In genomic region chr2:164126533-164126955, GRCm38 (mm10) we compare ENCODE assay signal across 9 mouse cellular contexts. TPM values are rescaled to one million over a fixed set of nuclear protein-coding genes. Genes with fewer than 3 reads are reported as not detected.
A peak's percentile ranks its signal among the peaks of the same experiment; 100 is the strongest.
DNase-seq lines count a peak whose midpoint lies in the region; ATAC-seq and TF ChIP-seq lines count a peak whose summit lies in the region.
"Had no signal": no experiment of that assay in that cellular context is flagged by ENCODE, and none has a peak within 500 bp of the region (broad histone marks: within the 10 kb centered on the region; RNA-seq: fewer than 3 reads in every experiment).

No protein-coding gene starts in this region.

- H3K27me3 ChIP-seq in liver, embryonic 14.5 days (ENCODE audit: control insufficient read depth, insufficient read depth, low read length): no peaks in the 10 kb centered on the region
- H3K27me3 ChIP-seq in liver, embryonic 11.5 days (replicated peaks; ENCODE audit: control insufficient read depth, insufficient read depth, low read length): no peaks in the 10 kb centered on the region
- no peaks in the 10 kb centered on the region for H3K27me3 ChIP-seq in embryonic facial prominence, embryonic 15.5 days
- H3K27me3 ChIP-seq in forebrain, embryonic 16.5 days (replicated peaks; ENCODE audit: control insufficient read depth, insufficient read depth, low read length): no peaks in the 10 kb centered on the region
- H3K27me3 ChIP-seq: megakaryocyte, embryonic 14.5 days had no signal

- 80% methylated on average over 13 of the region's 13 CpGs for WGBS in liver, embryonic 14.5 days (ENCODE audit: insufficient replicate concordance)
- WGBS in liver, embryonic 11.5 days: 83% methylated on average over 13 of the region's 13 CpGs
- WGBS in embryonic facial prominence, embryonic 15.5 days: 46% methylated on average over 13 of the region's 13 CpGs
- 42% methylated on average over 13 of the region's 13 CpGs for WGBS in olfactory bulb, adult 2 months
- 80% methylated on average over 13 of the region's 13 CpGs for WGBS in forebrain, embryonic 16.5 days

- H3K9me3 ChIP-seq in liver, embryonic 14.5 days (ENCODE audit: control insufficient read depth, low read length): no peaks in the 10 kb centered on the region
- no peaks in the 10 kb centered on the region for H3K9me3 ChIP-seq in liver, embryonic 11.5 days (ENCODE audit: control insufficient read depth, low read length)
- H3K9me3 ChIP-seq in embryonic facial prominence, embryonic 15.5 days (replicated peaks): no peaks in the 10 kb centered on the region
- no peaks in the 10 kb centered on the region for H3K9me3 ChIP-seq in forebrain, embryonic 16.5 days (ENCODE audit: control insufficient read depth, low read length)
- H3K9me3 ChIP-seq: megakaryocyte, embryonic 14.5 days had no signal

- H3K4me3 ChIP-seq in liver, embryonic 14.5 days (ENCODE audit: insufficient read depth in 1 of 2, low read depth in 2 of 2, low read length in 2 of 2): no peak overlapping the region
- no peak overlapping the region for H3K4me3 ChIP-seq in liver, embryonic 11.5 days (ENCODE audit: low read depth, low read length)
- no peak overlapping the region for H3K4me3 ChIP-seq in embryonic facial prominence, embryonic 15.5 days (replicated peaks)
- H3K4me3 ChIP-seq in olfactory bulb, adult 2 months (ENCODE audit: insufficient read depth, low read depth, low read length): no peak overlapping the region
- H3K4me3 ChIP-seq in forebrain, embryonic 16.5 days (replicated peaks; ENCODE audit: low read length): no peak overlapping the region
- H3K4me3 ChIP-seq: erythroblast, embryonic 14.5 days; megakaryocyte, embryonic 14.5 days had no signal

- peak; percentile 30; the same call in 1 of the 2 replicates for TF ChIP-seq CTCF in liver, embryonic 14.5 days (IDR thresholded peaks at IDR 0.05; ENCODE audit: low read depth)
- TF ChIP-seq CTCF in olfactory bulb, adult 2 months (IDR thresholded peaks at IDR 0.05; ENCODE audit: insufficient read depth, low read depth, low read length): peak; percentile 18; the same call in 1 of the 2 replicates

- no peak for TF ChIP-seq POLR2A in olfactory bulb, adult 2 months (IDR thresholded peaks at IDR 0.05; ENCODE audit: insufficient read depth, low read depth, low read length)

- no peak overlapping the region for H3K9ac ChIP-seq in liver, embryonic 14.5 days (replicated peaks)
- no peak overlapping the region for H3K9ac ChIP-seq in liver, embryonic 11.5 days (ENCODE audit: low read depth, low read length)
- H3K9ac ChIP-seq in embryonic facial prominence, embryonic 15.5 days: no peak overlapping the region
- no peak overlapping the region for H3K9ac ChIP-seq in forebrain, embryonic 16.5 days (replicated peaks; ENCODE audit: low read depth, low read length)

- no peak overlapping the region for H3K4me2 ChIP-seq in liver, embryonic 14.5 days (ENCODE audit: low read depth)
- no peak overlapping the region for H3K4me2 ChIP-seq in liver, embryonic 11.5 days
- H3K4me2 ChIP-seq in embryonic facial prominence, embryonic 15.5 days (replicated peaks): no peak overlapping the region
- no peak overlapping the region for H3K4me2 ChIP-seq in forebrain, embryonic 16.5 days (ENCODE audit: low read length)

- H3K4me1 ChIP-seq in liver, embryonic 14.5 days (replicated peaks; ENCODE audit: control insufficient read depth in 2 of 2, insufficient read depth in 2 of 2, low read length in 1 of 2): no peaks in the 10 kb centered on the region
- H3K4me1 ChIP-seq in liver, embryonic 11.5 days (replicated peaks; ENCODE audit: control insufficient read depth, insufficient read depth, low read length): no peaks in the 10 kb centered on the region
- H3K4me1 ChIP-seq in embryonic facial prominence, embryonic 15.5 days: peaks cover 9% of the 10 kb centered on the region; the same call in 1 of the 2 replicates
- peaks cover 4% of the 10 kb centered on the region for H3K4me1 ChIP-seq in olfactory bulb, adult 2 months (ENCODE audit: control insufficient read depth, insufficient read depth, low read length)
- H3K4me1 ChIP-seq in forebrain, embryonic 16.5 days (replicated peaks; ENCODE audit: control insufficient read depth, insufficient read depth, low read length): no peaks in the 10 kb centered on the region

- H3K36me3 ChIP-seq in liver, embryonic 14.5 days (replicated peaks; ENCODE audit: control insufficient read depth, insufficient read depth, low read depth): no peaks in the 10 kb centered on the region
- peaks cover 2% of the 10 kb centered on the region; the same call in 1 of the 2 replicates for H3K36me3 ChIP-seq in liver, embryonic 11.5 days (ENCODE audit: control insufficient read depth, insufficient read depth, low read length)
- H3K36me3 ChIP-seq in embryonic facial prominence, embryonic 15.5 days: peaks cover 5% of the 10 kb centered on the region; the same call in 1 of the 2 replicates
- peaks cover 2% of the 10 kb centered on the region; the same call in 1 of the 2 replicates for H3K36me3 ChIP-seq in forebrain, embryonic 16.5 days (ENCODE audit: control insufficient read depth, insufficient read depth)

- H3K27ac ChIP-seq in liver, embryonic 14.5 days: no peak overlapping the region
- H3K27ac ChIP-seq in liver, embryonic 11.5 days (ENCODE audit: low read depth, low read length): no peak overlapping the region
- no peak overlapping the region for H3K27ac ChIP-seq in embryonic facial prominence, embryonic 15.5 days (replicated peaks)
- H3K27ac ChIP-seq in olfactory bulb, adult 2 months (ENCODE audit: insufficient read depth, low read depth, low read length): no peak overlapping the region
- no peak overlapping the region for H3K27ac ChIP-seq in forebrain, embryonic 16.5 days (ENCODE audit: low read length)

- TF ChIP-seq EP300 in liver, embryonic 14.5 days (IDR thresholded peaks at IDR 0.05; ENCODE audit: low read depth): no peak

- ATAC-seq in liver, embryonic 14.5 days (ENCODE audit: insufficient read depth): no peak
- ATAC-seq in liver, embryonic 11.5 days (replicated peaks; ENCODE audit: low FRiP score): no peak
- ATAC-seq in embryonic facial prominence, embryonic 15.5 days (ENCODE audit: insufficient number of reproducible peaks, low FRiP score, low TSS enrichment, low read depth): 0 out of 2 replicates have a peak, but pooled peaks have one; percentile 57
- no peak for ATAC-seq in forebrain, embryonic 16.5 days

- no peak for DNase-seq in liver, embryonic 14.5 days (ENCODE audit: low read depth in 3 of 3, low spot score in 3 of 3)
- no peak for DNase-seq in liver, embryonic 11.5 days (ENCODE audit: low spot score)
- peak; percentile 60 for DNase-seq in adipocyte (ENCODE audit: low spot score)
- DNase-seq in layer of hippocampus, postnatal 14 days (ENCODE audit: low spot score in 2 of 2): peak; percentile 55 to 83

RNA-seq across cellular contexts. Expression of gene Kcns1, which starts 44.4 kb away (rescaled TPM):
- 0.01 and 0.02 TPM in 2 replicates for polyA plus RNA-seq in liver, embryonic 14.5 days (2012; rRNA removed)
- not detected in 2 replicates for polyA plus RNA-seq in liver, embryonic 14.5 days (2014; fragmentation: Nextera tagmentation; extraction: Ambion mirVana)
- 0.06 TPM in 1 of 2 replicates, not detected in the other for polyA plus RNA-seq in liver, embryonic 11.5 days (2014; fragmentation: Nextera tagmentation; extraction: Ambion mirVana)
- 0.49 and 0.96 TPM in 2 replicates for polyA plus RNA-seq in embryonic facial prominence, embryonic 15.5 days (2015; fragmentation: Nextera tagmentation; extraction: Ambion mirVana)
- 1 to 10 TPM; 5.9 to 6.4 TPM for total RNA-seq in layer of hippocampus, postnatal 14 days (2021)
- polyA plus RNA-seq in olfactory bulb, adult 2 months (2012; ENCODE audit: insufficient read depth, insufficient read length, low replicate concordance, missing spikeins): not detected in 2 replicates
- 1.1 and 1.3 TPM in 2 replicates for polyA plus RNA-seq in forebrain, embryonic 16.5 days (2015; fragmentation: Nextera tagmentation; extraction: Ambion mirVana)
- polyA plus RNA-seq: erythroblast, embryonic 14.5 days had no signal

RNA-seq across cellular contexts. Expression of gene Tomm34, which starts 55.6 kb away (rescaled TPM):
- polyA plus RNA-seq in liver, embryonic 14.5 days (2012; rRNA removed): 10.1 and 11.6 TPM in 2 replicates
- polyA plus RNA-seq in liver, embryonic 14.5 days (2014; fragmentation: Nextera tagmentation; extraction: Ambion mirVana): 16.0 and 19.0 TPM in 2 replicates
- polyA plus RNA-seq in liver, embryonic 11.5 days (2014; fragmentation: Nextera tagmentation; extraction: Ambion mirVana): 57.1 and 58.0 TPM in 2 replicates
- 59.1 and 66.0 TPM in 2 replicates for polyA plus RNA-seq in embryonic facial prominence, embryonic 15.5 days (2015; fragmentation: Nextera tagmentation; extraction: Ambion mirVana)
- total RNA-seq in layer of hippocampus, postnatal 14 days (2021): 10 to 100 TPM; 55.3 to 58.4 TPM
- polyA plus RNA-seq in olfactory bulb, adult 2 months (2012; ENCODE audit: insufficient read depth, insufficient read length, low replicate concordance, missing spikeins): not detected in 2 replicates
- 58.4 and 61.0 TPM in 2 replicates for polyA plus RNA-seq in forebrain, embryonic 16.5 days (2015; fragmentation: Nextera tagmentation; extraction: Ambion mirVana)

RNA-seq across cellular contexts. Expression of gene Wfdc5, which starts 56.0 kb away (rescaled TPM):
- not detected in 2 replicates for polyA plus RNA-seq in liver, embryonic 14.5 days (2012; rRNA removed)
- polyA plus RNA-seq in liver, embryonic 14.5 days (2014; fragmentation: Nextera tagmentation; extraction: Ambion mirVana): not detected in 2 replicates
- not detected in 2 replicates for polyA plus RNA-seq in liver, embryonic 11.5 days (2014; fragmentation: Nextera tagmentation; extraction: Ambion mirVana)
- 6.1 and 6.6 TPM in 2 replicates for polyA plus RNA-seq in embryonic facial prominence, embryonic 15.5 days (2015; fragmentation: Nextera tagmentation; extraction: Ambion mirVana)
- not detected for total RNA-seq in layer of hippocampus, postnatal 14 days (2021)
- not detected in 2 replicates for polyA plus RNA-seq in olfactory bulb, adult 2 months (2012; ENCODE audit: insufficient read depth, insufficient read length, low replicate concordance, missing spikeins)
- polyA plus RNA-seq in forebrain, embryonic 16.5 days (2015; fragmentation: Nextera tagmentation; extraction: Ambion mirVana): not detected in 2 replicates
- polyA plus RNA-seq: erythroblast, embryonic 14.5 days had no signal

RNA-seq across cellular contexts. Expression of gene Stk4, which starts 56.4 kb away (rescaled TPM):
- polyA plus RNA-seq in liver, embryonic 14.5 days (2012; rRNA removed): 8.0 and 11.8 TPM in 2 replicates
- 19.6 and 21.7 TPM in 2 replicates for polyA plus RNA-seq in liver, embryonic 14.5 days (2014; fragmentation: Nextera tagmentation; extraction: Ambion mirVana)
- polyA plus RNA-seq in liver, embryonic 11.5 days (2014; fragmentation: Nextera tagmentation; extraction: Ambion mirVana): 30.2 and 32.1 TPM in 2 replicates
- 18.2 and 18.7 TPM in 2 replicates for polyA plus RNA-seq in embryonic facial prominence, embryonic 15.5 days (2015; fragmentation: Nextera tagmentation; extraction: Ambion mirVana)
- 10 to 100 TPM; 41.5 to 43.0 TPM for total RNA-seq in layer of hippocampus, postnatal 14 days (2021)
- 150 TPM in 1 of 2 replicates, not detected in the other for polyA plus RNA-seq in olfactory bulb, adult 2 months (2012; ENCODE audit: insufficient read depth, insufficient read length, low replicate concordance, missing spikeins)
- polyA plus RNA-seq in forebrain, embryonic 16.5 days (2015; fragmentation: Nextera tagmentation; extraction: Ambion mirVana): 31.3 and 34.7 TPM in 2 replicates

Comparison
In these comparisons a context has a peak if more than half of its experiments do, and no peak if none do; other contexts are left out.
1. DNase-seq: peak in adipocyte (single experiment) and layer of hippocampus, postnatal 14 days (2 of 2); none in liver, embryonic 14.5 days (0 of 3) and liver, embryonic 11.5 days (single experiment).
2. RNA of gene Tomm34, which starts 55.6 kb away (polyA plus RNA-seq): 59.1 to 66.0 TPM in embryonic facial prominence, embryonic 15.5 days, 58.4 to 61.0 TPM in forebrain, embryonic 16.5 days, 57.1 to 58.0 TPM in liver, embryonic 11.5 days and 10.1 to 19.0 TPM in liver, embryonic 14.5 days; not detected in olfactory bulb, adult 2 months; every median in the first group is over 10 times any median in the second.